15 mouse cellular contexts compared by ENCODE assay signal in genomic region chr6:113154886-113155285, GRCm38 (mm10).
"Had no signal": no experiment of that assay in that cellular context is flagged by ENCODE, and none has a peak within 500 bp of the region (broad histone marks: within the 10 kb centered on the region; RNA-seq: fewer than 3 reads in every experiment).

No protein-coding gene starts in this region.

- H3K27me3 ChIP-seq: kidney, embryonic 15.5 days; limb, embryonic 15.5 days; liver, embryonic 15.5 days; megakaryocyte, embryonic 14.5 days; midbrain, embryonic 12.5 days; neural tube, embryonic 13.5 days had no signal

- H3K9me3 ChIP-seq: kidney, embryonic 15.5 days; limb, embryonic 15.5 days; liver, embryonic 15.5 days; megakaryocyte, embryonic 14.5 days; midbrain, embryonic 12.5 days; neural tube, embryonic 13.5 days had no signal

- DNase-seq: kidney, adult 2 months; kidney, postnatal 14 days; lung, embryonic 14.5 days; lung, postnatal 10 days; lung, postnatal 4 days; right cerebral cortex, postnatal 14 days; thymus, postnatal 4 days had no signal

- H3K4me1 ChIP-seq: kidney, embryonic 15.5 days; limb, embryonic 15.5 days; megakaryocyte, embryonic 14.5 days; midbrain, embryonic 12.5 days; neural tube, embryonic 13.5 days had no signal

- H3K27ac ChIP-seq: kidney, embryonic 15.5 days; left cerebral cortex, adult 2 months; limb, embryonic 15.5 days; liver, embryonic 15.5 days; midbrain, embryonic 12.5 days; neural tube, embryonic 13.5 days had no signal

- ATAC-seq: midbrain, embryonic 16.5 days had no signal

- H3K4me2 ChIP-seq: kidney, embryonic 15.5 days; limb, embryonic 15.5 days; liver, embryonic 15.5 days; lung, embryonic 14.5 days; midbrain, embryonic 12.5 days; neural tube, embryonic 13.5 days had no signal

- H3K4me3 ChIP-seq: kidney, embryonic 15.5 days; left cerebral cortex, adult 2 months; limb, embryonic 15.5 days; liver, embryonic 15.5 days; megakaryocyte, embryonic 14.5 days; midbrain, embryonic 12.5 days; neural tube, embryonic 13.5 days had no signal

- H3K9ac ChIP-seq: kidney, embryonic 15.5 days; limb, embryonic 15.5 days; liver, embryonic 15.5 days; lung, embryonic 14.5 days; midbrain, embryonic 12.5 days; neural tube, embryonic 13.5 days had no signal
